Mouse (Mus musculus) forebrain, embryonic 10.5 days (tissue): ENCODE measurements around the gene Capns1. TPM values are rescaled to one million over a fixed set of nuclear protein-coding genes. Genes with fewer than 3 reads are reported as not detected.
A peak's percentile ranks its signal among the peaks of the same experiment; 100 is the strongest.
"Not testable (repeated sequence)": the region's sequence is repeated elsewhere in the genome, so short reads cannot be mapped to it uniquely, and the experiment has no call there.

Source experiments
- DNase-seq: peaks from one replicate; pipeline ENCODE4 v3.0.0-alpha.2; 2017; ENCODE audit warnings: low spot score; ENCODE audit errors: extremely low spot score
- H3K27ac ChIP-seq: fragments of 300-500 bp; sonication (generic); 2 replicates; pipeline ENCODE4 v1.5.1; 2016; ENCODE audit warnings: mild to moderate bottlenecking
- H3K27me3 ChIP-seq: fragments of 300-500 bp; sonication (generic); 2 replicates; pipeline ENCODE4 v1.6.1; 2016; ENCODE audit warnings: mild to moderate bottlenecking; ENCODE audit not compliant: poor library complexity, severe bottlenecking
- H3K36me3 ChIP-seq: fragments of 300-500 bp; sonication (generic); replicated peaks from 2 replicates; pipeline ENCODE4 v1.6.1; 2016; ENCODE audit warnings: mild to moderate bottlenecking, moderate library complexity
- H3K4me1 ChIP-seq: fragments of 300-500 bp; sonication (generic); 2 replicates; pipeline ENCODE4 v1.6.1; 2016
- H3K4me3 ChIP-seq: fragments of 300-500 bp; sonication (generic); 2 replicates; pipeline ENCODE4 v1.5.1; 2016; ENCODE audit warnings: mild to moderate bottlenecking, moderate library complexity
- H3K9me3 ChIP-seq: fragments of 300-500 bp; sonication (generic); 2 replicates; pipeline ENCODE4 v1.6.1; 2016; ENCODE audit warnings: mild to moderate bottlenecking, moderate library complexity
- WGBS: fragments of 180-500 bp; shearing (Covaris S2); methylation state at CpG from one replicate; pipeline ENCODE4 v1.1.7; 2016; 5-methylcytosine and 5-hydroxymethylcytosine counted together
- polyA plus RNA-seq: library from polyadenylated mRNA; unstranded; fragments of >200 nt; fragmentation: Nextera tagmentation; extraction: Ambion mirVana; gene quantifications from 2 replicates; pipeline ENCODE4 v1.2.1, GENCODE M21; 2016

Gene Capns1
- polyA plus RNA-seq, 1 experiment from 2014 or later: 51.2 TPM

GRCm38 (mm10) chr7:30219293-30220007, 20.8 kb upstream of the Capns1 start:
- H3K36me3 ChIP-seq: peaks cover 24% of the 10 kb centered on the region
- peaks cover 20% of the 10 kb centered on the region for H3K4me1 ChIP-seq
- peak overlapping the region; percentile 56 for H3K4me3 ChIP-seq
- peak; percentile 64 for DNase-seq
- H3K27ac ChIP-seq: peak overlapping the region; percentile 78
- 8% methylated on average over 16 of the region's 16 CpGs for WGBS
- H3K27me3 ChIP-seq: no peaks in the 10 kb centered on the region
- no peaks in the 10 kb centered on the region for H3K9me3 ChIP-seq

DNA sequence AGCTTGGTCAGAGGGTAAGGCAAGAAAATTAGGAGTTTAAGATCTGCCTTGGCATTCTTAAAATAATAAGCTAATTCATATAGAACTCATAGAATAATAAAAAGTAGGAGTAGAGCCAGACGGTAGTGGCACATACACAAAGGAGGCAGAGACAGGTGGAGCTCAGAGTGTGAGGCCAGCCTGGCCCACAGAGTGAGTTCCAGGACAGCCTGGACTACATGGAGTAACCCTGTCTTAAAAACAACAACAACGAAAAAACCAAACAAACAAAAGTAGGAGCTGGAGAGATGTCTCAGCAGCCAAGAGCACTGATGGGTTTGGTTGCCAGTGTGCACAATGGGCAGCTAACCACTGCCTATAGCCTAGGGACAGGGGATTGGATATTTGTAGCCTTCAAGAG, 18.7 kb upstream of the Capns1 start:
- Histone ChIP-seq H3K27me3 (no peaks in the 10 kb centered on the region), H3K9me3 (no peaks in the 10 kb centered on the region), H3K4me1 (peaks cover 20% of the 10 kb centered on the region), H3K36me3 (peaks cover 2% of the 10 kb centered on the region), H3K27ac (no peak overlapping the region), H3K4me3 (no peak overlapping the region)
- 79% methylated on average over 2 of the region's 2 CpGs for WGBS
- DNase-seq: no peak

GRCm38 (mm10) chr7:30216723-30217151, 18.1 kb upstream of the Capns1 start:
- Histone ChIP-seq H3K4me1 (peaks cover 20% of the 10 kb centered on the region), H3K27ac (peak overlapping the region; percentile 73), H3K36me3 (no peaks in the 10 kb centered on the region), H3K9me3 (no peaks in the 10 kb centered on the region), H3K4me3 (peak overlapping the region; percentile 36), H3K27me3 (no peaks in the 10 kb centered on the region)
- WGBS: under 1% methylated on average over 16 of the region's 16 CpGs
- DNase-seq: peak; percentile 87

- 89% methylated on average over 3 of the region's 3 CpGs for WGBS
- peaks cover 23% of the 10 kb centered on the region for H3K4me1 ChIP-seq
- no peak for DNase-seq
Measured at GRCm38 (mm10) chr7:30215875-30216274, 17.3 kb upstream of the Capns1 start.

GRCm38 (mm10) chr7:30213881-30214280, 15.3 kb upstream of the Capns1 start:
- H3K9me3 ChIP-seq: no peaks in the 10 kb centered on the region
- no peaks in the 10 kb centered on the region for H3K36me3 ChIP-seq
- DNase-seq: no peak
- peaks cover 8% of the 10 kb centered on the region for H3K4me1 ChIP-seq
- no peaks in the 10 kb centered on the region for H3K27me3 ChIP-seq
- H3K4me3 ChIP-seq: no peak overlapping the region
- no peak overlapping the region for H3K27ac ChIP-seq
- WGBS: 92% methylated on average over 3 of the region's 3 CpGs

More at GRCm38 (mm10) chr7:30215875-30216274, 17.3 kb upstream of the Capns1 start:
- no peak overlapping the region for H3K27ac ChIP-seq
- no peak overlapping the region for H3K4me3 ChIP-seq
- no peaks in the 10 kb centered on the region for H3K9me3 ChIP-seq
- no peaks in the 10 kb centered on the region for H3K36me3 ChIP-seq
- no peaks in the 10 kb centered on the region for H3K27me3 ChIP-seq

- Histone ChIP-seq H3K4me1 (0 out of 2 replicates have a peak, but pooled peaks cover 3% of the 10 kb centered on the region), H3K27ac (no peak overlapping the region), H3K36me3 (no peaks in the 10 kb centered on the region), H3K4me3 (no peak overlapping the region), H3K27me3 (no peaks in the 10 kb centered on the region), H3K9me3 (no peaks in the 10 kb centered on the region)
- WGBS: 15% methylated on average over 4 of the region's 4 CpGs
- no peak for DNase-seq
Measured at GRCm38 (mm10) chr7:30211025-30211424, 12.4 kb upstream of the Capns1 start.

DNA sequence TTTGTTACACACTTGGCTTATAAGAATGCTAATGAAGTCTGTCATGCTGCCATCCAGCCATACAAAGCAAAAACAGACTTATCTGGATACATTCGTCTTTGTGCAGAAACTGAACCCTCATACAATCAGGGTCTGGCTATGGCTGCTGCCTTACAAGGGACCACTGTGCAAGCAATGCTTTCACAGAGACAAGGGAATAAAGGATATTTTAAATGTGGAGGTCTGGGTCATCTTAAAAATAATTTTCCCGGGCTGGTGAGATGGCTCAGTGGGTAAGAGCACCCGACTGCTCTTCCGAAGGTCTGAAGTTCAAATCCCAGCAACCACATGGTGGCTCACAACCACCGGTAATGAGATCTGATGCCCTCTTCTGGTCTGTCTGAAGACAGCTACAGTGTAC, 7.8 kb upstream of the Capns1 start:
- WGBS: 62% methylated on average over 5 of the region's 5 CpGs
- not testable (repeated sequence) for H3K4me3 ChIP-seq, H3K27ac ChIP-seq, H3K36me3 ChIP-seq, DNase-seq, H3K9me3 ChIP-seq, H3K27me3 ChIP-seq
- H3K4me1 ChIP-seq: peaks cover 12% of the 10 kb centered on the region

GRCm38 (mm10) chr7:30205383-30205782, 6.8 kb upstream of the Capns1 start:
- Histone ChIP-seq H3K4me3 (no peak overlapping the region), H3K36me3 (no peaks in the 10 kb centered on the region), H3K27ac (no peak overlapping the region), H3K4me1 (peaks cover 9% of the 10 kb centered on the region), H3K9me3 (no peaks in the 10 kb centered on the region), H3K27me3 (no peaks in the 10 kb centered on the region)
- WGBS: 6% methylated on average over 2 of the region's 2 CpGs
- peak; percentile 51 for DNase-seq

- DNase-seq: no peak
- Histone ChIP-seq H3K4me1 (peaks cover 9% of the 10 kb centered on the region), H3K9me3 (no peaks in the 10 kb centered on the region), H3K27me3 (no peaks in the 10 kb centered on the region), H3K36me3 (no peaks in the 10 kb centered on the region), H3K27ac (no peak overlapping the region), H3K4me3 (no peak overlapping the region; the same call in 1 of the 2 replicates)
- WGBS: 44% methylated on average over 8 of the region's 8 CpGs
Measured at GRCm38 (mm10) chr7:30204380-30204779, 5.8 kb upstream of the Capns1 start.

GRCm38 (mm10) chr7:30202895-30203690, 4.5 kb upstream of the Capns1 start:
- Histone ChIP-seq H3K36me3 (no peaks in the 10 kb centered on the region), H3K4me1 (peaks cover 16% of the 10 kb centered on the region), H3K27me3 (no peaks in the 10 kb centered on the region), H3K27ac (no peak overlapping the region), H3K9me3 (no peaks in the 10 kb centered on the region), H3K4me3 (no peak overlapping the region)
- no peak for DNase-seq
- WGBS: 86% methylated on average over 11 of the region's 11 CpGs

GRCm38 (mm10) chr7:30200661-30201060, 2.0 kb upstream of the Capns1 start:
- not testable (repeated sequence) for DNase-seq, H3K36me3 ChIP-seq, H3K4me3 ChIP-seq, H3K9me3 ChIP-seq, H3K27me3 ChIP-seq, H3K27ac ChIP-seq
- H3K4me1 ChIP-seq: peaks cover 23% of the 10 kb centered on the region
- WGBS: 92% methylated on average over 5 of the region's 5 CpGs

DNA sequence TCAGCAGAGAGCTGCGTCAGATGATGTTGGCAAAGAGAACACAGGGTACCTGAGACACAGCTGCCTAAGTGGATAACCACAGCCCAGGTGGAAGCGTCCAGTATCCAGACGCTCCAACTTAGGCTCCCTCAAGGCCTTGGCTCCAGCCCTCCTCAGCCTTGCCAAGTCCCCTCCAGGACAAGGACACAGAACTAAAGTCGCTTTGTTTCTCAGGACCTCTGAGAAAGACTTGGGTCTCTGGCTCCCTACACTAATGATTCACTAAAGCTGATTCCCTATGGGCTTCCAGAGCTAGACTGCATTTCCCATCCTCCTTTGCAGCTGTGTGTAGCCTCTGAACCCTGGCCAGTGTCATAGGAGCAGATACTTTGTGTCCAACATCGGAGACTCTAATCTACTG, 1.6 kb upstream of the Capns1 start:
- H3K27me3 ChIP-seq: no peaks in the 10 kb centered on the region
- H3K36me3 ChIP-seq: no peaks in the 10 kb centered on the region
- H3K27ac ChIP-seq: no peak overlapping the region
- H3K9me3 ChIP-seq: no peaks in the 10 kb centered on the region
- H3K4me3 ChIP-seq: no peak overlapping the region
- WGBS: 84% methylated on average over 5 of the region's 5 CpGs
- peaks cover 27% of the 10 kb centered on the region for H3K4me1 ChIP-seq
- DNase-seq: no peak

- Histone ChIP-seq H3K4me3 (no peak overlapping the region), H3K9me3 (no peaks in the 10 kb centered on the region), H3K27ac (no peak overlapping the region), H3K27me3 (no peaks in the 10 kb centered on the region), H3K4me1 (peaks cover 29% of the 10 kb centered on the region), H3K36me3 (no peaks in the 10 kb centered on the region)
- WGBS: 80% methylated on average over 18 of the region's 18 CpGs
- DNase-seq: no peak
Measured at GRCm38 (mm10) chr7:30199498-30200139, 1.0 kb upstream of the Capns1 start.
